Mouse (Mus musculus) layer of hippocampus, adult 18-20 months (tissue): ENCODE data around the gene Slc5a5. TPM values are rescaled to one million over a fixed set of nuclear protein-coding genes. Genes with fewer than 3 reads are reported as not detected.

Experiments used
- DNase-seq, 2 experiments: peaks; one replicate each; pipeline ENCODE4 v3.0.0; 2022; ENCODE audit warnings: low spot score in 2 of 2
- total RNA-seq, 2 experiments: library from RNA; stranded (reverse); gene quantifications; 2 replicates each; pipeline ENCODE4 v1.2.3; 2021

The Slc5a5 gene
- total RNA-seq, 2 experiments from 2014 or later: 11.1 to 12.9 TPM

- DNase-seq: no peak
Observed at GRCm38 (mm10) chr8:70880546-70880945, 12.0 kb downstream of the Slc5a5 start.

- no peak for DNase-seq
Observed at GRCm38 (mm10) chr8:70880126-70880525, 12.4 kb downstream of the Slc5a5 start.

- DNase-seq: no peak
Observed at GRCm38 (mm10) chr8:70879500-70879899, 13.1 kb downstream of the Slc5a5 start.

GRCm38 (mm10) chr8:70878178-70878577, 14.4 kb downstream of the Slc5a5 start:
- DNase-seq: no peak

- DNase-seq: no peak
Observed at GRCm38 (mm10) chr8:70876382-70876781, 16.2 kb downstream of the Slc5a5 start.

GRCm38 (mm10) chr8:70874441-70874840, 18.1 kb downstream of the Slc5a5 start:
- DNase-seq: no peak

GRCm38 (mm10) chr8:70873364-70873985, 19.1 kb downstream of the Slc5a5 start, which contains the start of gene Ccdc124:
Gene Ccdc124, minus strand, starts transcription at chr8:70873935.
- peak; percentile 92 to 97 for DNase-seq

GRCm38 (mm10) chr8:70872643-70873363, 19.8 kb downstream of the Slc5a5 start:
- no peak for DNase-seq

GRCm38 (mm10) chr8:70871195-70871807, 21.3 kb downstream of the Slc5a5 start:
- DNase-seq: no peak

- DNase-seq: peak; percentile 61 to 85
Observed at GRCm38 (mm10) chr8:70869601-70870041, 22.9 kb downstream of the Slc5a5 start.

GRCm38 (mm10) chr8:70869199-70869571, 23.4 kb downstream of the Slc5a5 start:
- DNase-seq: no peak

GRCm38 (mm10) chr8:70868559-70869198, 23.9 kb downstream of the Slc5a5 start:
- no peak for DNase-seq

GRCm38 (mm10) chr8:70866566-70866965, 26.0 kb downstream of the Slc5a5 start:
- DNase-seq: no peak

GRCm38 (mm10) chr8:70866001-70866520, 26.5 kb downstream of the Slc5a5 start:
- DNase-seq: no peak

GRCm38 (mm10) chr8:70865350-70866000, 27.1 kb downstream of the Slc5a5 start:
- DNase-seq: peak; percentile 99 to 100

- no peak for DNase-seq
Observed at GRCm38 (mm10) chr8:70864712-70865221, 27.8 kb downstream of the Slc5a5 start.

GRCm38 (mm10) chr8:70863956-70864711, 28.4 kb downstream of the Slc5a5 start:
- no peak for DNase-seq

- no peak for DNase-seq
Observed at GRCm38 (mm10) chr8:70862824-70863641, 29.5 kb downstream of the Slc5a5 start, which contains the start of gene Kcnn1. Gene Kcnn1, minus strand, starts transcription at chr8:70863258.

GRCm38 (mm10) chr8:70857516-70857915, 35.0 kb downstream of the Slc5a5 start:
- DNase-seq: no peak
